Mouse (Mus musculus): ENCODE measurements around the gene Slc7a9. TPM values are rescaled to one million over a fixed set of nuclear protein-coding genes. Genes with fewer than 3 reads are reported as not detected.
A peak's percentile ranks its signal among the peaks of the same experiment; 100 is the strongest.

Gene Slc7a9
- polyA plus RNA-seq (2016; fragmentation: Nextera tagmentation; extraction: Ambion mirVana): 0.21 TPM in 1 of 2 replicates, not detected in the other

DNA sequence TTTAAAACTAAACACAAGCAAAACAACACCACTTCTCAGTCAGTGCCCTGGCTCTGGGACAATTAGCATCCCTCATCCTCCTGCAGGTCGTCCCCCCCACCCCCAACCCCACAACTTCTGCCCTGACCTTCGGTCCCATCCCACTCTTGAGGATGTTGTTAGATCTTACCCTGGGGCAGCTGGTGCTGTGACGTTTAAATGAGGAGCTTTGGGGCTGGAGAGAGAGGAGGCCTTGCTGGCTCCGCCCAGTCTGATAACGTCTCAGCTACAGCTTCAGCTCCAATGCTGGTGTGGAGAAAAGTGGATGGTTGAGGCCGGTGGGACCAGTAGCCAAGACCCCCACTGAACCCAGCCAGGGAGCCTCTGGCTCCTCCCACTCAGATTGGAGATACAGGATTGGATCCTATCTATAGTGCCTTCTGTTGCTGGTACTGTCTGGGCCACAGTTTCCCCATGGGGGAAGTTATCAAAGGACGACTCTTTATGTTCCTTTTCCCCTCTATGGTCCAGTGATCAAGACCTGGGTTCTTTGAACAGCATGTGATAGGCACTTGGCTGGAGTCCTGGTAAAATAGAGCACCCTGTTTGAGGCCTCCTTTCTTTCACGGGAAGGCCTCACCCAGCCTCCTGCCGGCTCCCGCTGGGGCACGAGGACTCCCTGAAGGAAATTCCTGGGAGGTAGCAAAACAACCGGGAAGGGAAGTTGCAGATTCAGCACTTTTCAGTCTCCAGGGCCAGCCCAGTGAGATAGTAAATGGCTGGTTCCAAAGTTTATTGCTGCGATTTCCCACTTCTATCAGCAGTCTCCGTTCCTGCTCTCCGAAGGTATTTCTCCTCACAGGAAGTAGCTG is at the start of gene Slc7a9:
Slc7a9 (plus strand) TSS at position 801 of the 851 bp plus-strand sequence.
- no peak for ATAC-seq (ENCODE audit: insufficient number of reproducible peaks, insufficient read depth, low FRiP score, low TSS enrichment, low read depth)
- Histone ChIP-seq H3K27ac (no peak within 1 kb of the TSS), H3K4me3 (replicated peaks) (no peak within 1 kb of the TSS), H3K9ac (replicated peaks) (no peak within 1 kb of the TSS), H3K36me3 (no peaks in the 10 kb centered on the region), H3K9me3 (peaks cover 5% of the 10 kb centered on the region; the same call in 1 of the 2 replicates), H3K27me3 (no peaks in the 10 kb centered on the region), H3K4me1 (replicated peaks) (no peaks in the 10 kb centered on the region), H3K4me2 (no peak within 1 kb of the TSS)
- WGBS: 27% methylated on average over 15 of the region's 15 CpGs

DNA sequence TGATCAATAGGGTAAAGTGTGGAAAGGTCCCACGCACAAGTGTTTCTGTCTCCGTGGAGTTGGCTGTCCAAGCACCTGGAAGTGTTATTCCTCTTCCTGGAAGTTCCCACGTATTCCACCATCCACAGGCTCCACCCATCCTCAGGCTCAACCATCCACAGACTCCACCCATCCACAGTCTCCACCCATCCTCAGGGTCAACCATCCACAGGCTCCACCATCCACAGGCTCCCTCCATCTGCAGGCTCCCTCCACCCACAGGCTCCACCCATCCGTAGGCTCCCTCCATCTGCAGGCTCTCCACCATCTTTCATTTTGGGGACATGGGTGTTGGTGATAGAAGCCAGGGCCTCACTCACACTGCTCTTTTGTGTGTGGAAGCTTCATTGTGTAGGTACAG is 47.4 kb upstream of the Slc7a9 start:
- Histone ChIP-seq H3K4me2 (no peak overlapping the region), H3K4me1 (replicated peaks) (peaks cover 12% of the 10 kb centered on the region), H3K27me3 (no peaks in the 10 kb centered on the region), H3K4me3 (replicated peaks) (no peak overlapping the region), H3K9me3 (no peaks in the 10 kb centered on the region), H3K27ac (no peak overlapping the region), H3K36me3 (peaks cover 73% of the 10 kb centered on the region), H3K9ac (replicated peaks) (no peak overlapping the region)
- 85% methylated on average over 4 of the region's 4 CpGs for WGBS
- ATAC-seq (ENCODE audit: insufficient number of reproducible peaks, insufficient read depth, low FRiP score, low TSS enrichment, low read depth): no peak

DNA sequence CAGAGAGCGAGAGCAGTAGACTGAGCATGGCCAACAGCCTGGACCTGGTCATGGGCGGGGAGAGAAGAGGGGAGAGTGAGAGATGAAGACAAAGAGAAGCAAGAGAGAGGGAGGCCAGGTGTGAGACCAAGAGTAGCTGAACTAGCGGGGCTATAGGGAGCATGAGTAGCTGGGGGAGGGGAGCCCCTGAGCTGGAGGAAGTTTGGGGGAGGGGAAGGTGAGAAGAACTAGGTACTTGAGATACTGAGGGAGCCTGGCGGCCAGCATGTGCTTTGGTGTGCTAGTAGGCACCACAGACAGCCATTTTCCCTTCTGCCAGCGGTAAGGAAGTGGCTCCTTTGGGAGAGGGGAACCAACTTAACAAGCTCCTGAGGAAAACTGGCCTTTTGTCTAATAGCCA is 33.4 kb upstream of the Slc7a9 start:
- no peak; the same call in 1 of the 2 replicates for ATAC-seq (ENCODE audit: insufficient number of reproducible peaks, insufficient read depth, low FRiP score, low TSS enrichment, low read depth)
- Histone ChIP-seq H3K27me3 (no peaks in the 10 kb centered on the region), H3K36me3 (peaks cover 64% of the 10 kb centered on the region), H3K9me3 (no peaks in the 10 kb centered on the region), H3K9ac (replicated peaks) (no peak overlapping the region), H3K4me2 (peak overlapping the region; percentile 6; the same call in 1 of the 2 replicates), H3K4me3 (replicated peaks) (no peak overlapping the region), H3K4me1 (replicated peaks) (peaks cover 18% of the 10 kb centered on the region), H3K27ac (peak overlapping the region; percentile 73)
- WGBS: 52% methylated on average over 5 of the region's 5 CpGs

DNA sequence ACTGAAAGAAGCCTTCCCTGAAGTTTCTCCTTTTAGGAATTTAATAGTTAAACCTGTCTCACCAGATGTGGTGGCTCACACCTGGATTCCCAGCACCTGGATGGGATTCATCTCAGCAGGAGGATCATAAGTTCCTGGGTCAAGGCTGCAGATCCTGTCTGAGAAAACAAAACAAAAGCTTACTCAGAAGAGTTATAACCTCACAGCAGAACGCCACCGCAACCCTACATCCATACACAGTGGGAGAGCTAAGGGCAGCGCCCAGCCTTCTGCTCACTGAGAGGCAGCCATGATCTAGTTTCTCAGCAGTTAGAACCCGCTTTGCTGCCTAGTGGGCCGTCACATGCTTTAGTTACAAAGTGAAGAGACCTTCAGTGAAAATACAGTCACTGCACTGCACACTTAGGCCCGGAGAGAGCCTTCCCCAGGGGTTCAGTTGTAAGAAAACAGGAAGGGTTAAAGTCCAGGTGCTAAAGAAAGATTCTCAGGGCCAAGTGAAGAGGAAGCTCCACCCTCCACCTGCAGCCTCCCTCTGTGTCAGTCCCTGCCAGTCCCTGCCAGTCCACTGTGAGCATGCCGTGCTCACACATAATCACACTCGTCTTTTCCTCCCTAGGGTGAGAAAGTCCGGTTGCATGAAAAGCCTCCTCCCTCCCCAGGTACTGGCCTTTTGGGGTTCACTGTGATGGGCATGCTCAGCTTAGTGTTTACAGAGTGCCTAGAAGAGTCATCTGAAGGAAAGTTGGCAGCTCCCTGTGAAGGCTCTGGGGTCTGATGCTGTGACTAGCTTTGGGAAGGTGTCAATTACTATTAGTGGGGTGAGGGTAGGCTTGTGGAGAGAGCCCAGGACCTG is 32.6 kb upstream of the Slc7a9 start:
- Histone ChIP-seq H3K4me2 (no peak overlapping the region), H3K4me3 (replicated peaks) (no peak overlapping the region), H3K36me3 (peaks cover 64% of the 10 kb centered on the region), H3K27ac (peak overlapping the region; percentile 73), H3K9me3 (no peaks in the 10 kb centered on the region), H3K9ac (replicated peaks) (no peak overlapping the region), H3K4me1 (replicated peaks) (peaks cover 18% of the 10 kb centered on the region), H3K27me3 (no peaks in the 10 kb centered on the region)
- WGBS: 60% methylated on average over 9 of the region's 9 CpGs
- peak; percentile 39; the same call in 1 of the 2 replicates for ATAC-seq (ENCODE audit: insufficient number of reproducible peaks, insufficient read depth, low FRiP score, low TSS enrichment, low read depth)

DNA sequence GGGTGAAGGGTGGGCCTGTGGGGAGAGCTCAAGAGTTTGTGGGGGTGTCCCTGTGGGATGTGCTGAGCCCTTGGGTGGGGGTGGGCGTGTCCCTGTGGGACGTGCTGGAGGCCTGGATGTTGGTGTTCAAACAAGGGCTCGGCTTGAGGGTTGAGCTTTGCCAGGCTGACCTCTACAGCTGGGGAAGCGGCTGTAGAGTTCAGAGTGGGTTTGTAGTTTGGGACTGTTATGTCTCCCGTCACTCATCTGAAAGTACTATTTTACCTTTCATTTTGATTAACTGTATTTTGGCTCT is 32.0 kb upstream of the Slc7a9 start:
- no peak overlapping the region for H3K4me2 ChIP-seq

DNA sequence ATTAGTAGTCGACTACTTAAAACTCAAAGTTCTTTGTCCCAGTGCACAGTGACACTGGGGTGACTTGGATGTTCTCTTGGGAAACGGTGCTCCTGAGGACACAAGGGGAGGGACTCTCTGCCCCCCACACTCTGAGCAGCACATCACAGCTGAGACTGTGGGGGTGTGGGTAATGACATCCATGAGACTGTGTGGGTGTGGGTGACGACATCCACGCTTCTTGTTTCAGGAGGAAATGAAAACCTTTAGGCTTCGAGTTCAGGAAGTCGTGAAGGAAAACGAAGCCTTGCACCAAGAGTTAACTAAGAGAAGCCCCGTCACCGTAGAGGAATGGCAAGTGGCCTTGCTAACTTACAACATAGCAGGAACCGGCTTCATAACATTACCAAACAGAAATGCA is 25.5 kb upstream of the Slc7a9 start:
- H3K4me3 ChIP-seq (replicated peaks): no peak overlapping the region
- no peak overlapping the region for H3K27ac ChIP-seq
- no peak for ATAC-seq (ENCODE audit: insufficient number of reproducible peaks, insufficient read depth, low FRiP score, low TSS enrichment, low read depth)
- no peaks in the 10 kb centered on the region for H3K9me3 ChIP-seq
- H3K9ac ChIP-seq (replicated peaks): no peak overlapping the region
- 89% methylated on average over 10 of the region's 10 CpGs for WGBS
- no peaks in the 10 kb centered on the region for H3K4me1 ChIP-seq (replicated peaks)
- H3K4me2 ChIP-seq: no peak overlapping the region
- no peaks in the 10 kb centered on the region for H3K27me3 ChIP-seq
- peaks cover 84% of the 10 kb centered on the region for H3K36me3 ChIP-seq

More for the DNA sequence above, 32.0 kb upstream of the Slc7a9 start:
- no peak for ATAC-seq (ENCODE audit: insufficient number of reproducible peaks, insufficient read depth, low FRiP score, low TSS enrichment, low read depth)
- Histone ChIP-seq H3K9ac (replicated peaks) (no peak overlapping the region), H3K36me3 (peaks cover 65% of the 10 kb centered on the region), H3K4me1 (replicated peaks) (peaks cover 18% of the 10 kb centered on the region), H3K4me3 (replicated peaks) (no peak overlapping the region), H3K9me3 (no peaks in the 10 kb centered on the region), H3K27ac (no peak overlapping the region), H3K27me3 (no peaks in the 10 kb centered on the region)
- 78% methylated on average over 5 of the region's 5 CpGs for WGBS

DNA sequence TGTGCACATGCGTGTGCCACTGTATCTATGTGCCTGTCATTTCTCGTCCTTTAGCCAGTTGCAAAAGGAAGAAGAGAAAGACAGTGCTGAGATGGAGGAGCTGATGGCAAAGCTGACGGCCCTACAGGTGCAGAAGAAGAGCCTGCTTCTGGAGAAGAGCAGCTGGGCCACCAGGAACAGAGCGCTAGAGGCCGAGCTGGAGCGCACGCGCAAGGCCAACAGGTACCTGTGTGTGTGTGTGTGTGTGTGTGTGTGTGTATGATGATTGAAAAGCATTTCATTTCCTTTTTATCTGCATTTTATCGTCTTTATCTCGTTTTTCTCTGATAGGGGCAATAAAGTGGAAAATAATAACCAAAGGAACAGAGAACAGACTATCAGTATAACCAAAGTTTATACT is 20.4 kb upstream of the Slc7a9 start:
- no peak overlapping the region for H3K4me3 ChIP-seq (replicated peaks)
- ATAC-seq (ENCODE audit: insufficient number of reproducible peaks, insufficient read depth, low FRiP score, low TSS enrichment, low read depth): no peak
- no peaks in the 10 kb centered on the region for H3K4me1 ChIP-seq (replicated peaks)
- no peaks in the 10 kb centered on the region for H3K9me3 ChIP-seq
- H3K36me3 ChIP-seq: peaks cover 86% of the 10 kb centered on the region
- WGBS: 95% methylated on average over 10 of the region's 10 CpGs
- no peaks in the 10 kb centered on the region for H3K27me3 ChIP-seq
- no peak overlapping the region for H3K4me2 ChIP-seq
- no peak overlapping the region for H3K9ac ChIP-seq (replicated peaks)
- no peak overlapping the region for H3K27ac ChIP-seq

DNA sequence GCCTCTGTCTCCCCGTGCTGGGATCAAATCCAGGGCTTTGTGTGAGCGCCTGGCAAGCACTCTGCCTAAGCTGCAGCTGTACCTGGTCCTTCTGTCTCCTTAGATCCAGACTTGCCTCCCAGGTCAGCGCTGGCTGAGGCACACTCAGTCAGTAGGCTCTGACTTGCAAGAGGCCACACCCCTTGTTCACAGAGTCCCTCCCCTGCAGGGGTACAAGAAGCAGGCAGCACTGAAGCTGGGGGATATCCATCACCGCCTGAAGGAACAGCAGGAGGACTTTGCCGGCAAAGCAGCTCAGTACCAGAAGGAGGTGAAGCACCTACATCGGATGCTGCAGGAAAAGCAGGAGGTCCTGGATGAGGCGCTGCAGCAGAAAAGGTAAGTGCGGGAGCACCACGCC is 13.3 kb upstream of the Slc7a9 start:
- Histone ChIP-seq H3K9me3 (no peaks in the 10 kb centered on the region), H3K9ac (replicated peaks) (no peak overlapping the region), H3K4me3 (replicated peaks) (no peak overlapping the region), H3K4me1 (replicated peaks) (no peaks in the 10 kb centered on the region), H3K36me3 (peaks cover 91% of the 10 kb centered on the region), H3K4me2 (no peak overlapping the region), H3K27ac (no peak overlapping the region), H3K27me3 (no peaks in the 10 kb centered on the region)
- no peak for ATAC-seq (ENCODE audit: insufficient number of reproducible peaks, insufficient read depth, low FRiP score, low TSS enrichment, low read depth)
- WGBS: 84% methylated on average over 9 of the region's 9 CpGs

DNA sequence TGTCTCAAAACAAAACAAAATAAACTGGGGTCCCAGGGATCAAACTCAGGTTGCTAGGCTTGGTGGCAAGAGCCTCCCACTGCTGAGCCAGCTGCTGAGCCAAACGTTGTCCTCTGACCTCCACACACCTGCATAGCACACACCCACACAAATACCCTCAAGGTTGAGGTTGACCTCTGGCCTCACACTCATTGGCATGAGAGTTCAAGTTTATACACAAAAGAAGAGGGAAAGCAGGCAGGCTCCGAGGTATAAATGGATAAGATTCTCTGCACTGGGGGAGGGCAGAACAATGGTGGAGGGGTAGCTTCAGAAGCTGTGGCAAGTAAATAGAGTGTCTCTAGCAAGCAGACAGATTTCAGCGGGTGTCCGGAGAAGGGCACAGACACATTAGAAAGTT is 1.1 kb upstream of the Slc7a9 start:
- Histone ChIP-seq H3K4me1 (replicated peaks) (no peaks in the 10 kb centered on the region), H3K4me3 (replicated peaks) (no peak overlapping the region), H3K9me3 (peaks cover 5% of the 10 kb centered on the region; the same call in 1 of the 2 replicates), H3K4me2 (no peak overlapping the region), H3K36me3 (no peaks in the 10 kb centered on the region), H3K27me3 (no peaks in the 10 kb centered on the region), H3K27ac (no peak overlapping the region), H3K9ac (replicated peaks) (no peak overlapping the region)
- 57% methylated on average over 4 of the region's 4 CpGs for WGBS
- no peak for ATAC-seq (ENCODE audit: insufficient number of reproducible peaks, insufficient read depth, low FRiP score, low TSS enrichment, low read depth)

DNA sequence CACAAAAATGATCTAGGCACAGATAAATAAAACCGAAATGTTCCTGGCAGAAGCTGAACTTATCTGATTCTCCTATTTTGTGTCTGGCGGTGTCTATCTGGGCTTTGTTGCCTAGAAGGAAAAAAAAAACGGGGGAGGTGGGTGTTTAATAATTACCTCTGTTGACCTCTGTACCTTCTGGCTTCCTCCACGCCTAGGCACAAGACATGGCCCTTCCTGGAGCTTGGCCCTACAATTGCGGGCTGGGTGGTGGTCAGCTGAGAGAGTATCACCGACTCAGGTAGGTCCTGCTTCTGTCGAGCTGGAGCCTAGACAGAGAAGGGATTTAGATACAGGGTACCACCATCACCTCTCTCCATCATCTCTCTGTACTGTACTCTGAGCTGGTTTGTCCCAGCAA is 271 bp downstream of the Slc7a9 start:
- no peak overlapping the region for H3K9ac ChIP-seq (replicated peaks)
- no peak overlapping the region for H3K4me2 ChIP-seq
- H3K36me3 ChIP-seq: no peaks in the 10 kb centered on the region
- no peak for ATAC-seq (ENCODE audit: insufficient number of reproducible peaks, insufficient read depth, low FRiP score, low TSS enrichment, low read depth)
- no peaks in the 10 kb centered on the region for H3K27me3 ChIP-seq
- WGBS: 78% methylated on average over 7 of the region's 7 CpGs
- peaks cover under 1% of the 10 kb centered on the region; the same call in 1 of the 2 replicates for H3K9me3 ChIP-seq
- H3K4me1 ChIP-seq (replicated peaks): no peaks in the 10 kb centered on the region
- H3K27ac ChIP-seq: no peak overlapping the region
- H3K4me3 ChIP-seq (replicated peaks): no peak overlapping the region

DNA sequence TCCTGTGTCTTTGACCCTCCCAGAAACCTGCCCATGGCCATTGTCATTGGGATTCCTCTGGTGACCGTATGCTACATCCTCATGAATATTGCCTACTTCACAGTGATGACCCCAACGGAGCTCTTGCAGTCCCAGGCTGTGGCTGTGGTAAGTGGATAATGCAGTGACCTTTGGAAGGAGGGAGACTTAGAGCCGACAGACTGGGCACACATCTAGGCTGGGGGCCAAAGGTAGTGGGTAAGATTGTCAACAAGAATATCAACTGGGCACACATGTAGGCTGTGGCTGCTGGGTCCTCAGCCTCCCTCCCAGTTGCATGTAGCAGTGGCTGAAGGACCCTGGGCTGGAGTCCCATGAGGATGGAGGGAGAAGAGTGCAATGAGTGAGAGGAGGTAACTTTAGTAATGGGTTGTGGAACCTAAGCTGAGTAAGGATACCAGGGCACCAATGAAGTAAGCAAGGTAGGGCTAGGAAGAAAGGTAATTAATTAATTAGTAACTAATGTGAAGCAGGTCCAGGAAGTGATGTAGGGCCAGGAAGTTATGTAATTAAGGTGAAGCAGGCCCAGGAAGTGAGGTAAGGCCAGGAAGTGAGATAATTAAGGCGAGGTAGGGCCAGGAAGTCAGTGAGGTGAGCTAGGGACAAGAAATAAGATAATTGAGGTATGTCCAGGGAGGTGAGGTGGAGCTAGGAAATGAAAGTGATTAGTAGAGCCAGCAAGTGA is 7.7 kb downstream of the Slc7a9 start:
- Histone ChIP-seq H3K9me3 (no peaks in the 10 kb centered on the region), H3K4me2 (no peak overlapping the region), H3K4me3 (replicated peaks) (no peak overlapping the region), H3K36me3 (no peaks in the 10 kb centered on the region), H3K27me3 (no peaks in the 10 kb centered on the region), H3K27ac (no peak overlapping the region), H3K9ac (replicated peaks) (no peak overlapping the region), H3K4me1 (replicated peaks) (no peaks in the 10 kb centered on the region)
- WGBS: 81% methylated on average over 4 of the region's 4 CpGs
- ATAC-seq (ENCODE audit: insufficient number of reproducible peaks, insufficient read depth, low FRiP score, low TSS enrichment, low read depth): no peak

Data from limb, embryonic 12.5 days (tissue).